Mouse (Mus musculus) lung, embryonic 16.5 days (tissue): ENCODE results near the gene Rab43. TPM values are rescaled to one million over a fixed set of nuclear protein-coding genes. Genes with fewer than 3 reads are reported as not detected.
A peak's percentile ranks its signal among the peaks of the same experiment; 100 is the strongest.

Source experiments
- ATAC-seq: fragments of 200-750 bp; cut with Nextera tagmentation; 2 replicates; pipeline ENCODE4 v1.8.0; 2017; ENCODE audit warnings: low read depth, mild to moderate bottlenecking, moderate library complexity
- H3K27ac ChIP-seq: fragments of 300-500 bp; sonication (generic); 2 replicates; pipeline ENCODE4 v1.5.1; 2014; ENCODE audit warnings: mild to moderate bottlenecking, control low read depth, low read length
- H3K27me3 ChIP-seq: fragments of 300-500 bp; sonication (generic); 2 replicates; pipeline ENCODE4 v1.6.1; 2014; ENCODE audit warnings: low read depth, low read length, mixed read lengths; ENCODE audit not compliant: control insufficient read depth, insufficient read depth
- H3K36me3 ChIP-seq: fragments of 300-500 bp; sonication (generic); 2 replicates; pipeline ENCODE4 v1.6.1; 2014; ENCODE audit warnings: low read length; ENCODE audit not compliant: control insufficient read depth, insufficient read depth
- H3K4me1 ChIP-seq: fragments of 300-500 bp; sonication (generic); replicated peaks from 2 replicates; pipeline ENCODE4 v1.6.1; 2014; ENCODE audit warnings: low read length, mixed read lengths; ENCODE audit not compliant: control insufficient read depth, insufficient read depth
- H3K4me2 ChIP-seq: fragments of 300-500 bp; sonication (generic); 2 replicates; pipeline ENCODE4 v1.6.1; 2014; ENCODE audit warnings: low read depth, low read length, control low read depth
- H3K4me3 ChIP-seq: fragments of 300-500 bp; sonication (generic); 2 replicates; pipeline ENCODE4 v1.5.1; 2014; ENCODE audit warnings: mild to moderate bottlenecking, low read length, control low read depth
- H3K9ac ChIP-seq: fragments of 300-500 bp; sonication (generic); 2 replicates; pipeline ENCODE4 v1.6.1; 2014; ENCODE audit warnings: low read length, control low read depth
- H3K9me3 ChIP-seq: fragments of 300-500 bp; sonication (generic); 2 replicates; pipeline ENCODE4 v1.6.1; 2016; ENCODE audit warnings: low read length; ENCODE audit not compliant: control insufficient read depth
- WGBS: fragments of 180-500 bp; shearing (Covaris S2); extraction: QIAGEN DNeasy Blood & Tissue Kit; methylation state at CpG from one replicate; pipeline ENCODE4 v1.1.7; 2014; 5-methylcytosine and 5-hydroxymethylcytosine counted together
- polyA plus RNA-seq: library from polyadenylated mRNA; unstranded; fragments of >200 nt; fragmentation: Nextera tagmentation; extraction: Ambion mirVana; gene quantifications from 2 replicates; pipeline ENCODE4 v1.2.1, GENCODE M21; 2015

The Rab43 gene
- 10.9 and 13.1 TPM in 2 replicates for polyA plus RNA-seq

DNA sequence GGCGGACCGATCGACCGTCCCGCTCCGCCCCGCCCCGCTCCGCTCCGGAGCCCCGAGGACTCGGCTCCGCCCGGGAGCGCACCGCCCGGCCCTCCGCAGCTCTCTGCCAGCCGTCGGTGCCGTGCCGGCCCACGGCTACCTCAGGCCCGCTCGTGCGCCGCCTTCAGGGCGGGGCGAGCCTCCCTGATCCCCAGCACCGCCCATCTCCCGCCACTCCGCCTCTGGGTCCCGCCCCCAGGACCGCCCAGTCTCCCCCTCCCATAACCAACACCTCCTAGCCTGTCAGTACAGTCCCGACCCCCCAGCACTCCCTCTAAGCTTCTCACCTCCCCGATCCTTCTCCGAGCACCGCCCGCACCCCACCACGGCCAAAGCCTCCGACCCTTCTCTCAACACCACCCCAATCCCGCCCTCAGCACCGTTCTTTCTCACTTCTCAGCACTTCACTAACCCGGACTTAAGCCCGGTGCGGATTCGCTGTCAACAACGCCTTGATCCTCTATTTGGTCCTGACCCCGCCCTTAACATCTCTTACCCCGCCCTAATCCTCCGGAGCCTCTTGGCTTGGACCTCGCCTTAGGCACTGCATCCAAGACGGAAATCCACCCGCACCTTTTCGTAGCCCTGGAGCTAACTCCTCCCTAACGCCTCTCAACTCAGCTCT, at the start of gene Rab43:
Gene Rab43 (minus strand): TSS at position 490 of the 664 bp plus-strand sequence.
- under 1% methylated on average over 47 of the region's 56 CpGs for WGBS
- peak within 1 kb of the TSS; percentile 89 for H3K27ac ChIP-seq
- H3K4me3 ChIP-seq = peak within 1 kb of the TSS; percentile 88
- no peaks in the 10 kb centered on the region for H3K27me3 ChIP-seq
- H3K9me3 ChIP-seq = no peaks in the 10 kb centered on the region
- peak within 1 kb of the TSS; percentile 90 for H3K9ac ChIP-seq
- ATAC-seq = peak; percentile 97
- H3K4me2 ChIP-seq = peak within 1 kb of the TSS; percentile 70
- H3K36me3 ChIP-seq = peaks cover 10% of the 10 kb centered on the region; the same call in 1 of the 2 replicates
- H3K4me1 ChIP-seq = peaks cover 20% of the 10 kb centered on the region

DNA sequence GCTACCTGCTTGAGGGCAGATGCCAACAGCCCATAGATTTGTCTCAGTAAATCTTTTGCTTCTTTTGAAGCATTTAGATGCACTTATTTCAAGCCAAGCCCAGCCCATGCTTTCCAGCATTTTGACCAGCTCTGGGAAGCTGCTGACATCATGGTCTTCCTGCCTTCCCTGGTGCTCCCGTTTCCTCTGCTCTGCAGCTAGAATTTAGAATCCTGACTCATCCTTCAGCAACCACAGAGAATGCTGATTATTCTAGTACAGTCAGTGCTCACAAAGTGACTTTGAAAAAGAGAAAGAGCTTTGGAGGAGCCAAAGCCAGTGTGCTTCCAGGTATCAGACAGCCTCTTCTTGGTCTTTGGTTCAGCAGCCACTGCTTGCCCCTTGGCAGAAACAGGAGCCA, 45.1 kb upstream of the Rab43 start:
- no peak for ATAC-seq
- H3K36me3 ChIP-seq = no peaks in the 10 kb centered on the region
- no peak overlapping the region for H3K9ac ChIP-seq
- H3K9me3 ChIP-seq = no peaks in the 10 kb centered on the region
- no peak overlapping the region for H3K4me3 ChIP-seq
- no peaks in the 10 kb centered on the region for H3K27me3 ChIP-seq
- no peak overlapping the region for H3K27ac ChIP-seq
- 39% methylated on average over 1 of the region's 1 CpGs for WGBS
- H3K4me2 ChIP-seq = no peak overlapping the region
- H3K4me1 ChIP-seq = no peaks in the 10 kb centered on the region

DNA sequence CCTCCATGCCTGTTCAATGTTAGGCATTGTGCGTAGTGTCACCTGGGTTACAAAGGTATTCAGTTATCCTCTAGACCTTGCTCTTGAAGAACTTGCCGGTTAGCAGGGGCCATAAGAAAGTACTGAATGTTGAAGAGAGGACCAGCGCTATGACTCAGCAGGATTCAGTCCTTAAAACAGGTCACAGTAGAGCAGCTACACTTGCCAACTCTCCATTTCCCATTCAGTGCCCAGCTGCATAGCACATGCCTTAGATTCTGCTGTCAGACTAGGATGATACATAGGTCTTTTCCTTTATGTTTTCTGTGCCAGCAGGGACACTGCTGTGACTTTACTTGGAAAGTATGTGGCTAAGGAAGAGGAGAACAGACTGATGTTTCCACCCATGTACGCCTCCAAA, 41.5 kb upstream of the Rab43 start:
- H3K27me3 ChIP-seq = no peaks in the 10 kb centered on the region
- no peak for ATAC-seq
- H3K9ac ChIP-seq = no peak overlapping the region

DNA sequence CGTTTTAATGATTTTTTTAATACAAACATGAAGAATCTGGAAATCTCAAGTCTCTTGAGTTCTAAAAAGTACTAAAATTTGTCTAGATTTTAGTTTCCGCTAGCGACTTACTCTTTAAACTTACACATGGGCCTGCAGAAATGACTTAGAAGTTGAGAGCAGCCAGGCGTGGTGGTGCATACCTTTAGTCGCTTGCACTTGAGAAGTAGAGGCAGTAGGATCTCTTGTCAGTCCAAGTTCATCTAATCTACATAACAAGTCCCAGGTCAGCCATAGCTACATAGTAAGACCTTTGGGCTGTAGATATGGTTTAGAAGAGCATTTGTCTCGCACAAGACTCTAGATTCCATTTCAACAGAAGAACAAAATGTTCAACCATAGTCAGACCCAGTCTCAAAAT, 39.9 kb upstream of the Rab43 start:
- peaks cover 19% of the 10 kb centered on the region for H3K4me1 ChIP-seq
- H3K9ac ChIP-seq = no peak overlapping the region
- no peak overlapping the region for H3K4me3 ChIP-seq
- 77% methylated on average over 6 of the region's 6 CpGs for WGBS
- H3K4me2 ChIP-seq = no peak overlapping the region
- H3K27me3 ChIP-seq = no peaks in the 10 kb centered on the region
- peaks cover 2% of the 10 kb centered on the region; the same call in 1 of the 2 replicates for H3K36me3 ChIP-seq
- H3K9me3 ChIP-seq = no peaks in the 10 kb centered on the region
- H3K27ac ChIP-seq = no peak overlapping the region
- ATAC-seq = no peak

More for the DNA sequence above, 41.5 kb upstream of the Rab43 start:
- Histone ChIP-seq H3K4me3 (no peak overlapping the region), H3K36me3 (0 out of 2 replicates have a peak, but pooled peaks cover under 1% of the 10 kb centered on the region), H3K4me2 (no peak overlapping the region), H3K9me3 (no peaks in the 10 kb centered on the region), H3K4me1 (peaks cover 9% of the 10 kb centered on the region), H3K27ac (no peak overlapping the region)
- WGBS = 63% methylated on average over 4 of the region's 4 CpGs

DNA sequence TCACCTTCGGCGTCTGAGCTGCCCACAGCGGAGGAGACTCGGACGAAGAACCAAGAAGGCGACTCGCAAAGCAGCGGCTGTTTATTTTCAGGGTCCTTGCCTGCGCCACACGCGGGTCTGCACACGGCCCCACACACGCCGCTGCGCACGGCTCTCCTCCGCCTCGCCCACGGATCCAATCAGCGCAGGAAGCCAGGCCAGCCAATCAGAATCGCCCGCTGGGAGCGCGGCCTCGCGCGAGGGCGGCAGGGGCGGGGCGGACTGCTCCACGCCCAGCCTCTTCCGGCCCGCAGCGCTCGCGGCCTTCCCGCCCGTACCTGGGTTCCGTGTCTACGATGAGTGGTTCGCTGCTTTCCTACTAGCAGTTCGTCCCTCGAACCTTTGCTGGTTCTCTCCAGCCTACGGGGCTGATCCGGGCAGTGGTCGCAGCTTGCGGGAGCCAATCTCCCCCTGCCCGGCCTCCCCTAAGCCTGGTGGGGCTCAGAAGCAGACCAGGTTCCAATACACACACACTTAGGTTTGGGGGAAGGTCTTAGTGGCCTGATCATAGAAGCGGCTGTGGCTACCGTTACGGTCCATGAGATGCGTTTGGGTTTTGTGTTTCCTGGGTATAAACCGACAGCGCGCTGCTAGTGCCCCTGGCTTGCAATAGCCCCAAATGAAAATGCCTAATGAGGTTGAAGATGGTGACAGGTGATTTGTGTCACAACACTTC, 39.1 kb upstream of the Rab43 start, which contains the start of gene Cnbp:
Gene Cnbp (minus strand): TSS at position 207 of the 715 bp plus-strand sequence.
- Histone ChIP-seq H3K4me1 (peaks cover 21% of the 10 kb centered on the region), H3K9me3 (no peaks in the 10 kb centered on the region), H3K36me3 (peaks cover 2% of the 10 kb centered on the region; the same call in 1 of the 2 replicates), H3K9ac (peak within 1 kb of the TSS; percentile 99), H3K4me3 (peak within 1 kb of the TSS; percentile 96), H3K4me2 (peak within 1 kb of the TSS; percentile 83), H3K27me3 (no peaks in the 10 kb centered on the region), H3K27ac (peak within 1 kb of the TSS; percentile 91)
- under 1% methylated on average over 54 of the region's 55 CpGs for WGBS
- ATAC-seq = peak; percentile 99

DNA sequence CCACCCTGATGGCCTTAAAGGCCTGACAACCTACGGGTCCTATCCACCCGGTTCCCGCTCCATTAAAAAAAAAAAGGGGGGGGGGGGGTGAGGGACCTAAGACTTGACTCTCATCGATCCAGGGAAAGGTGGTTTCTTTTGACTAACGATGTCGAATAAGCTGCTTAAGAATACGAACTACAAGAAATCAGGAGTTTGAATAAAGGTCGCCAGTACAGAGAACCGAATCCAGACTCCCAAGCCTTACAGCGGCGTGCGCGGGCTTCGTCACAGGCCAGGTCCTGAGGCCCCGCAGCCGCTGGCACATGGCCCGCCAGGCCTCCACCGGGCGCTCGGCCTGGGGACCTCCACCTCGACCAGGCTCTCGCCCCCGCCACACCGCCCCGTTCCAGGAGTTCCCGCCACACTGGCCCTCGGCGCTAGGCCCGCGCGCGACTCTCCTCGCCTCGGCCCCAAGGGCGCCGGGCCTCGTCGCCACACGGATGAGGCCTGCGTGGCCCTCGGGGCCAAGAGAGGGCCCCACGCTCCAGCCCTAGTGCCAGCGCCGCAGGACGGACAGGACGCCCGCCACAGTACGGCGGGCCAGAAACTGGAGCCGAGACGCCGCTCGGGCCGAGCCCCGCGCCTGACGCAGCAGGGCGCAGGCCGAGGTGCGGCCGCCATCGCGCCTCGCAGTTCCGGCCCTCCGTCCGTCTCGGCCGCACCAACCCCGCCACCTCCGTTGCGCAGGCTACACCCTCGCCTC, 38.4 kb upstream of the Rab43 start:
- Histone ChIP-seq H3K36me3 (peaks cover 4% of the 10 kb centered on the region), H3K27me3 (no peaks in the 10 kb centered on the region), H3K9me3 (no peaks in the 10 kb centered on the region), H3K4me1 (peaks cover 21% of the 10 kb centered on the region), H3K4me3 (peak overlapping the region; percentile 96), H3K4me2 (peak overlapping the region; percentile 83), H3K27ac (peak overlapping the region; percentile 91), H3K9ac (peak overlapping the region; percentile 99)
- WGBS = under 1% methylated on average over 63 of the region's 73 CpGs
- peak; percentile 74 for ATAC-seq

DNA sequence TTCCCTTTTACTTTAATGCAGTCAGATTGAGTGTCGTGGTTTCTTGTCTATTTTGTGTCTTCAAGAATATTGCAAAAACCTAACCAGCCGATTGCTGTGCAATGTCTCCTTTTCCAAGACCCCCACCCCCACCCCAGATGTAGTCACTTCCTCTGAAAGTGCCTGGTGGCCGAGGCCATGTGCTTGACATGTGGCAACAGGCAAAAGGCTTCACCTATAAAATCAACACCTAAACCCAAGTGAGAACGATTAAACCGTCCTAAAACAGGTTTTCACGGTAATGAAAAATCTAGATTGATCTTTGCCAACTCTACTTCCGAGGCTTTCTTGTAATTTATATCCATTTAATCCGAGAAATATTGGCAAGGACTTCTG, 37.8 kb upstream of the Rab43 start:
- Histone ChIP-seq H3K4me3 (peak overlapping the region; percentile 96), H3K9ac (peak overlapping the region; percentile 99), H3K27ac (peak overlapping the region; percentile 91), H3K4me1 (peaks cover 21% of the 10 kb centered on the region), H3K27me3 (no peaks in the 10 kb centered on the region), H3K4me2 (peak overlapping the region; percentile 83), H3K36me3 (peaks cover 10% of the 10 kb centered on the region), H3K9me3 (no peaks in the 10 kb centered on the region)
- WGBS = 1% methylated on average over 8 of the region's 8 CpGs
- ATAC-seq = no peak

DNA sequence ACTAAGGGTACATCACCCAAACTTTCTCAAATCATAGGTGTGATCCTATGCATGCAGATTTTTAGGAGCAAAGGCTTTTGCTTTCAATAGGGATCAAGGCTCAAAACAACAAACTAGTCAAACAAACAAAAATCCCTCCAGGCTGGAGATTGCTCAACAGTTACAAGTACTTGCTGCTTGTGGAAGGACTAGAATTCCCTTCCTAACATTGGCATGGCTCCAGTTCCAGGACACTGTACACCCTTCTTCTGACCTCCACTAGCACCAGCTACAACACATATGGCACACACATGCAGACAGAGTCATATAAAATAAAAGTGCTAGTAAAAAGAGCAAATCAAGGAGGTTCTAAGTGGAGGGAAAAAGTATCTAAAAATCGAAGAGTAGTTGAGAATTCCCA, 34.8 kb upstream of the Rab43 start:
- Histone ChIP-seq H3K27ac (no peak overlapping the region), H3K4me3 (no peak overlapping the region), H3K4me2 (no peak overlapping the region), H3K9me3 (no peaks in the 10 kb centered on the region), H3K27me3 (no peaks in the 10 kb centered on the region), H3K4me1 (peaks cover 21% of the 10 kb centered on the region), H3K36me3 (peaks cover 33% of the 10 kb centered on the region), H3K9ac (no peak overlapping the region)
- ATAC-seq = no peak
- 70% methylated on average over 1 of the region's 1 CpGs for WGBS
